Mouse (Mus musculus): Measurements from ENCODE around the gene Hsf2.

Hsf2 gene

GRCm38 (mm10) chr10:57485908-57486541 is at the start of gene Hsf2:
Gene Hsf2, plus strand, starts transcription at chr10:57486385.
- peak; percentile 97 for DNase-seq (ENCODE audit: low spot score)

GRCm38 (mm10) chr10:57437898-57438297 is 48.3 kb upstream of the Hsf2 start:
- no peak for DNase-seq (ENCODE audit: low spot score)

- no peak for DNase-seq (ENCODE audit: low spot score)
Observed at GRCm38 (mm10) chr10:57441049-57441448, 45.1 kb upstream of the Hsf2 start.

GRCm38 (mm10) chr10:57444392-57444791 is 41.8 kb upstream of the Hsf2 start:
- DNase-seq (ENCODE audit: low spot score), result no peak

- no peak for DNase-seq (ENCODE audit: low spot score)
Observed at GRCm38 (mm10) chr10:57445655-57446054, 40.5 kb upstream of the Hsf2 start.

GRCm38 (mm10) chr10:57447657-57448050 is 38.5 kb upstream of the Hsf2 start:
- no peak for DNase-seq (ENCODE audit: low spot score)

GRCm38 (mm10) chr10:57448051-57448716 is 38.0 kb upstream of the Hsf2 start:
- DNase-seq (ENCODE audit: low spot score), result peak; percentile 92

- peak; percentile 84 for DNase-seq (ENCODE audit: low spot score)
Observed at GRCm38 (mm10) chr10:57463298-57463697, 22.9 kb upstream of the Hsf2 start.

- DNase-seq (ENCODE audit: low spot score), result no peak
Observed at GRCm38 (mm10) chr10:57465768-57466167, 20.4 kb upstream of the Hsf2 start.

- DNase-seq (ENCODE audit: low spot score), result no peak
Observed at GRCm38 (mm10) chr10:57477121-57477843, 8.9 kb upstream of the Hsf2 start.

GRCm38 (mm10) chr10:57481717-57482116 is 4.5 kb upstream of the Hsf2 start:
- DNase-seq (ENCODE audit: low spot score), result no peak

GRCm38 (mm10) chr10:57484741-57485140 is 1.4 kb upstream of the Hsf2 start:
- no peak for DNase-seq (ENCODE audit: low spot score)

GRCm38 (mm10) chr10:57486542-57487071 is 422 bp downstream of the Hsf2 start:
- DNase-seq (ENCODE audit: low spot score), result no peak

- DNase-seq (ENCODE audit: low spot score), result peak; percentile 70
Observed at GRCm38 (mm10) chr10:57487201-57487600, 1.0 kb downstream of the Hsf2 start.

- DNase-seq (ENCODE audit: low spot score), result no peak
Observed at GRCm38 (mm10) chr10:57488591-57488990, 2.4 kb downstream of the Hsf2 start.

- DNase-seq (ENCODE audit: low spot score), result no peak
Observed at GRCm38 (mm10) chr10:57492050-57492449, 5.9 kb downstream of the Hsf2 start.

- no peak for DNase-seq (ENCODE audit: low spot score)
Observed at GRCm38 (mm10) chr10:57499414-57500156, 13.4 kb downstream of the Hsf2 start.

- no peak for DNase-seq (ENCODE audit: low spot score)
Observed at GRCm38 (mm10) chr10:57514616-57515015, 28.4 kb downstream of the Hsf2 start.

- no peak for DNase-seq (ENCODE audit: low spot score)
Observed at GRCm38 (mm10) chr10:57515278-57515677, 29.1 kb downstream of the Hsf2 start.

GRCm38 (mm10) chr10:57526469-57526868 is 40.3 kb downstream of the Hsf2 start:
- no peak for DNase-seq (ENCODE audit: low spot score)

GRCm38 (mm10) chr10:57531076-57531475 is 44.9 kb downstream of the Hsf2 start:
- no peak for DNase-seq (ENCODE audit: low spot score)

- peak; percentile 14 for DNase-seq (ENCODE audit: low spot score)
Observed at GRCm38 (mm10) chr10:57531616-57532217, 45.5 kb downstream of the Hsf2 start.
